Mouse (Mus musculus) forebrain, embryonic 13.5 days (tissue): ENCODE results near the gene Zfp747. TPM values are rescaled to one million over a fixed set of nuclear protein-coding genes. Genes with fewer than 3 reads are reported as not detected.

Source experiments
- polyA plus RNA-seq: library from polyadenylated mRNA; unstranded; fragments of >200 nt; fragmentation: Nextera tagmentation; extraction: Ambion mirVana; gene quantifications from 2 replicates; pipeline ENCODE4 v1.2.1, GENCODE M21; 2015

The Zfp747 gene
- polyA plus RNA-seq, 1 experiment from 2014 or later = 8.6 TPM

Other genes with a start within 250 kb of the Zfp747 start
- 0.08 TPM in 1 of 2 replicates, not detected in the other for gene Spn, start 238.2 kb downstream of the Zfp747 start, polyA plus RNA-seq
- 89.0 and 98.7 TPM in 2 replicates for gene Cd2bp2, start 180.0 kb downstream of the Zfp747 start, polyA plus RNA-seq
- gene Tbc1d10b, start 167.6 kb downstream of the Zfp747 start, polyA plus RNA-seq = 24.9 and 27.3 TPM in 2 replicates
- 9.0 and 9.8 TPM in 2 replicates for gene Mylpf, start 167.2 kb downstream of the Zfp747 start, polyA plus RNA-seq
- gene Zfp553, start 143.0 kb downstream of the Zfp747 start, polyA plus RNA-seq = 68.9 and 73.1 TPM in 2 replicates
- gene Sept1, start 142.9 kb downstream of the Zfp747 start, polyA plus RNA-seq = 31.8 and 33.4 TPM in 2 replicates
- 53.9 and 54.2 TPM in 2 replicates for gene Zfp771, start 131.8 kb downstream of the Zfp747 start, polyA plus RNA-seq
- 224 and 229 TPM in 2 replicates for gene Dctpp1, start 115.3 kb downstream of the Zfp747 start, polyA plus RNA-seq
- 51.1 and 53.2 TPM in 2 replicates for gene Sephs2, start 102.0 kb downstream of the Zfp747 start, polyA plus RNA-seq
- gene Itgal, start 79.8 kb downstream of the Zfp747 start, polyA plus RNA-seq = 0.19 and 0.26 TPM in 2 replicates
- gene Zfp768, start 30.5 kb downstream of the Zfp747 start, polyA plus RNA-seq = 11.8 and 12.6 TPM in 2 replicates
- 5.3 and 5.5 TPM in 2 replicates for gene 9130019O22Rik, start 11.1 kb upstream of the Zfp747 start, polyA plus RNA-seq
- 6.0 and 7.2 TPM in 2 replicates for gene E430018J23Rik, start 17.6 kb upstream of the Zfp747 start, polyA plus RNA-seq
- 4.3 and 5.4 TPM in 2 replicates for gene Zfp764, start 30.8 kb upstream of the Zfp747 start, polyA plus RNA-seq
- 30.3 and 36.2 TPM in 2 replicates for gene Zfp688, start 46.0 kb upstream of the Zfp747 start, polyA plus RNA-seq
- 16.6 and 17.4 TPM in 2 replicates for gene Zfp689, start 73.1 kb upstream of the Zfp747 start, polyA plus RNA-seq
- 49.6 and 51.0 TPM in 2 replicates for gene Prr14, start 83.6 kb upstream of the Zfp747 start, polyA plus RNA-seq
- gene Fbrs, start 103.1 kb upstream of the Zfp747 start, polyA plus RNA-seq = 11.2 and 11.9 TPM in 2 replicates
- 50.3 and 55.2 TPM in 2 replicates for gene Srcap, start 135.9 kb upstream of the Zfp747 start, polyA plus RNA-seq
- gene Gm42715, start 143.5 kb upstream of the Zfp747 start, polyA plus RNA-seq = 19.5 and 21.2 TPM in 2 replicates
- 5.0 and 5.7 TPM in 2 replicates for gene Tmem265, start 185.3 kb upstream of the Zfp747 start, polyA plus RNA-seq
- 58.6 and 63.4 TPM in 2 replicates for gene Phkg2, start 197.3 kb upstream of the Zfp747 start, polyA plus RNA-seq
- gene Ccdc189, start 212.5 kb upstream of the Zfp747 start, polyA plus RNA-seq = 13.8 and 15.6 TPM in 2 replicates
- 43.1 and 51.9 TPM in 2 replicates for gene Rnf40, start 212.7 kb upstream of the Zfp747 start, polyA plus RNA-seq
- gene Zfp629, start 239.7 kb upstream of the Zfp747 start, polyA plus RNA-seq = 18.6 and 22.0 TPM in 2 replicates